Mouse (Mus musculus) bone marrow macrophage, adult 2 months (primary cell): Measurements from ENCODE around the gene C1qtnf2. TPM values are rescaled to one million over a fixed set of nuclear protein-coding genes. Genes with fewer than 3 reads are reported as not detected.

Experiments
- H3K27ac ChIP-seq: 2 replicates; pipeline ENCODE4 v1.5.1; 2012; ENCODE audit warnings: low read depth, low read length; ENCODE audit not compliant: insufficient read depth
- H3K4me1 ChIP-seq: 2 replicates; pipeline ENCODE4 v1.6.1; 2012; ENCODE audit warnings: low read length; ENCODE audit not compliant: control insufficient read depth, insufficient read depth
- H3K4me3 ChIP-seq: 2 replicates; pipeline ENCODE4 v1.5.1; 2012; ENCODE audit warnings: mild to moderate bottlenecking, low read length, moderate library complexity; ENCODE audit not compliant: insufficient read depth
- CTCF ChIP-seq: IDR thresholded peaks from 2 replicates; pipeline ENCODE4 v1.5.1; 2012; ENCODE audit warnings: low read depth, mild to moderate bottlenecking, low read length, moderate library complexity
- POLR2A ChIP-seq: IDR thresholded peaks from 2 replicates; pipeline ENCODE4 v1.6.1; 2012; ENCODE audit warnings: mild to moderate bottlenecking, low read depth, low read length, borderline replicate concordance
- polyA plus RNA-seq: library from polyadenylated mRNA; stranded (reverse); fragments of >200 nt; gene quantifications from 2 replicates; pipeline ENCODE4 v1.2.4, GENCODE M21; 2012; ENCODE audit not compliant: missing spikeins, insufficient read depth, insufficient read length

C1qtnf2 gene
- polyA plus RNA-seq, 1 experiment = not detected

DNA sequence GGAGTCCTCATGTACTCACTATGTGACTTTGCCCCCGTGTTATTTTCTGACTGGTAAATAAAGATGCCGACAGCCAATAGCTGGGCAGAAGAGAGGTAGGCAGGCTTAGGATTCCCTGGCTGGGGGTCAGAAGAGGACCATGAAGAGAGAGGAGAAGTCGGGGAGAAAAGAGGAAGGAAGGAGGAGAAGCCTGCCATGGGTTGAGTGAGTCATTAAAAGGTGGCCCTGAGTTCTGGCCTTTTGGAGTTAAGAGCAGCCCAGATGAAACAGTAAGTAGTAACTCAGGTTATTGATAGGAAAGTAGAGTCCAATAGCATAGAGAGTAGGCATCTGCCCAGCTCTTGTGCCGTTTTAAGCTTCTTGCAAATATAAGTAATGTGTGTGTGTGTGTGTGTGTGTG, 22.8 kb upstream of the C1qtnf2 start:
- peaks cover 21% of the 10 kb centered on the region for H3K4me1 ChIP-seq
- no peak overlapping the region for H3K4me3 ChIP-seq
- TF ChIP-seq POLR2A (no peak), CTCF (no peak)
- peak overlapping the region; percentile 28 for H3K27ac ChIP-seq

DNA sequence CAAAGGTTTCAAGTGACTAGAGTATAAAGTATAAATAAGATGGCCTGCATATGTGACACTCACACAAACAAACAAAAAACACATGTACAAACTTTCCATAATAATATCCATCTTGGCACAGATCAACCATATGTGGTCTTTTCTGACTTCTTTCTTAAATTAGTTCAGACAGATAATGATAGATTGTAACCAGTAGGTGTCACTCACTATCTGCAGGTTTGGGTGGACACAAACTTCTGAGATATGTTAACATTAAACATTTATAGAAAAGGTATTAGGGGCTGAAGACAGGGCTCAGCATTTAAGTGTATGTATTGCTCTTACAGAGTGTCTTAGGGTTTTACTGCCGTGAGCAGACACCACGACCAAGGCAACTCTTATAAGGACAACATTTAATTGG, 21.8 kb upstream of the C1qtnf2 start:
- H3K27ac ChIP-seq = no peak overlapping the region
- peaks cover 21% of the 10 kb centered on the region for H3K4me1 ChIP-seq
- no peak overlapping the region for H3K4me3 ChIP-seq
- TF ChIP-seq CTCF = no peak
- TF ChIP-seq POLR2A = no peak

DNA sequence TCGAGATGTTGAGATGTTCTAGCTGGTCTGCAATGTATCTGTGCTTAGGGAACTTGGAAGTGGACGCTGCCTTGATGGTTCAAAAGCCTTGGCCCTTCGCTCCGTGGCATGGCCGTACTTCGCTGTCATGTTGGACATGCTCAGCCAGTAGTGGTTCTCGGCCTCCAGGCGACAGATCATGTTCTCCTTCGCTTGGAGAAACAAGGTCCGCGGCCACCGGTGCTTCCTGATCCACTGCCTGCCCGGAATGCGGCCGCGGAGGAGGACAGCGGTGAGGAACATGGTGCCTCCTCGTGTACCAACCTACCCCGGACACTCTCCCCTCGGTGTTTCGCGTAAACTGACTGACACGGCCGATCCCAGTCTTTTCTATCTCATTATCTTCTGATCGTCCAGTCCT, 10.9 kb upstream of the C1qtnf2 start:
- H3K27ac ChIP-seq = no peak overlapping the region

DNA sequence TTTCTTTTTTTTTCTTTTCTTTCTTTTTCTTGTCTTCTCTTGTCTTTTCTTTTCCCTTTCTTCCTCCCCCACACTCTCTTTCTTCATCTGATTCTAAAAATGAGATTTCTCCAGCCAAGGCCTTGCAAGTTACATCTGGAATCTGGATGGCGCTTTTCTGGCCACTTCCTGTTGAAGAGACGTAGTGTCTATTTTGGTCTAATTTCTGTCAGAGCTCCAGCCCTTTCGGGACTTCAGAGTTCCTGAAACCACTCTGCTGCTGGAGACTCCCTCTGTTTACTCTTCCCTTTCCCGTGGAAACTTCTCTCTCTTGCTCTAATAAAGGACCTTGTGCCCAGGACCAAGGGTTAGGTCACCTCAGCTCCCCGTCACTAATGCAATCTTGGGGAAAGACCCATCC, 4.0 kb upstream of the C1qtnf2 start:
- TF ChIP-seq POLR2A (no peak), CTCF (no peak)
- Histone ChIP-seq H3K27ac (peak overlapping the region; percentile 70), H3K4me3 (peak overlapping the region; percentile 9; the same call in 1 of the 2 replicates), H3K4me1 (peaks cover 18% of the 10 kb centered on the region)

More for the DNA sequence above, 10.9 kb upstream of the C1qtnf2 start:
- H3K4me1 ChIP-seq = no peaks in the 10 kb centered on the region
- TF ChIP-seq CTCF = no peak
- no peak for TF ChIP-seq POLR2A
- H3K4me3 ChIP-seq = no peak overlapping the region

DNA sequence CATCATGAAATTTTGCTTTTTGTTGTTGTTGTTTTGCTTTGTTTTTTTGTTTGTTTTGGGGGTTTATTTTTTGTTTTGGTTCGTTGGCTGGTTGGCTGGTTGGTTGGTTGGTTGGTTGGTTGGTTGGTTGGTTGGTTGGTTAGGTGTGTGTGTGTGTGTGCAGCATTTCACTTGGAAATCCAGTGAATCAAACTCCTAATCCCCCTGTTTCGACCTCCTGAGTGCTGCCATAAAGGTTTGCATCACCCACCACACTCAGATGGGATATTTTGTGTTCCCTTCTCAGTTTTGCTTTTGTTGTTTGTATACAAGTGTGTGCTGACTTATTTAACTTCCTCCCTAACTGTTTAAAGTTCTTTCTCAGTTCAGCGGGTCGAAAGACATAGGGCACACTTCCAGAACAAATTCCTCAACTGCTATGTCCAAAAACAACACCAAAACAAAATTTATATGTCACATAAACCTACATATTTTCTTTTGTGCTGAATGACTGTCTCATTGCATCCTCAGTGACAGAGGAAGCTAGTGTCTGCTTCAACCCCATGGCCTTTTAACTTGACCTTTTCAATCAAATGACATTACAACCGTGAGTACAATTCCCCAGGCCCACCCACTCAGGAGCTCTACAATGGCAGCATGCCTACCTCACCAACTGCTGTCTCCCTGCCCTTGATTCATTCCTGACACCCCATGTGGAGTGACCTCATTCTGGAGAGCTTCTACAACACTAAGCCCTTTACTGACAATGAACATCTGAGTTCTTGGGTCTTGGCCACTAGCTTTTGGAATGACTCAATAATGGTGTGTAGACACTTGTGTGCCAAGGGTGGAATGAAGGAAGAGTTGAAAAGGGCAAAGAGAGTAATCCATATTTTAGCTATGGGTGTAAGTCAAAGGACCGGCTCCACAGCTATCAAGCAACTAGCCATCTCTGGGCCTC, 2.9 kb upstream of the C1qtnf2 start:
- no peak for TF ChIP-seq CTCF
- peaks cover 18% of the 10 kb centered on the region for H3K4me1 ChIP-seq
- H3K27ac ChIP-seq = no peak overlapping the region
- no peak overlapping the region for H3K4me3 ChIP-seq

DNA sequence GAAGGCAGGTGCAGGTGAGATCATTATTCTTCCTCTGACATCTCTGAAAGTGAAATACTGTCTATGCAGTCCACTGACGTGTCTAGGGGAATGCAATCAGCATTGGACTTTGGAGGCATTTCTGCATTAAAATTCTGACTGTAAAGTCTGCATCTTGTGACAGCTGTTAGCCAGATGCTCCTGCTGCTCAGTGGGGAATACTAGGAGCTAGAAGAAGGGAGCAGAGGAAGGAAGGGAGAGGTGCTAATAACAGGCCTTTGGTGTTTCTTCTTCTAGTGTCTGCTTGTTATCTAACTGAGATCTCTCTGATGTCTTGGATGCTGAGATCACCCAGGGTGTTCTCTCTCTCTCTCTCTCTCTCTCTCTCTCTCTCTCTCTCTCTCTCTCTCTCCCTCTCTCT, 961 bp upstream of the C1qtnf2 start:
- Histone ChIP-seq H3K27ac (no peak overlapping the region), H3K4me3 (no peak overlapping the region), H3K4me1 (peaks cover 27% of the 10 kb centered on the region)
- TF ChIP-seq POLR2A (no peak), CTCF (no peak)

DNA sequence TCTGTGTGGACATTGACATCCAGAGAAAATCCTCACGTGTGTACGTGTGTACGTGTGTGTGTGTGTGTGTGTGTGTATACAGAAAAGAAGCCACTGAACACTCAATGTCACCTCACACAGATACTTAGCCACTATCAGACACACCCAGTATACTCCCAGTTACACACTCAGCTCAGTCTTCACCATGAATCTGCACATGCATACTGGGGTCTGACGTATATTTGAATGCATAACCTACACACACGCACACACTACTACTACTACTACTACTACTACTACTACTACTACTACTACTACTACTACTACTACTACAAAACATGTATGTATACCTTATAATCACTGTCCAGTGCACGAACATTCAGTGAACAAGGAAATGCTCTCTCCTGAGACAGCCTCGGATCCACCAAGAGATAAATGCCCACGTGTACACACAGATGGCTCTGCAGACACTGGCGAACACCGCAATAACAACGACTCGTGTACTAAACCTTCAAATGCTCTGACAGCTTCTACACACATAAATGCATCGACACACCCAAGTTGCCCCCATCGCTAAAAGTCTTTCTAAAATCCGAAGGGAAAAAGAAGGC, 346 bp upstream of the C1qtnf2 start:
- Histone ChIP-seq H3K27ac (no peak overlapping the region), H3K4me1 (peaks cover 29% of the 10 kb centered on the region), H3K4me3 (no peak overlapping the region)
- TF ChIP-seq POLR2A = no peak
- no peak for TF ChIP-seq CTCF

DNA sequence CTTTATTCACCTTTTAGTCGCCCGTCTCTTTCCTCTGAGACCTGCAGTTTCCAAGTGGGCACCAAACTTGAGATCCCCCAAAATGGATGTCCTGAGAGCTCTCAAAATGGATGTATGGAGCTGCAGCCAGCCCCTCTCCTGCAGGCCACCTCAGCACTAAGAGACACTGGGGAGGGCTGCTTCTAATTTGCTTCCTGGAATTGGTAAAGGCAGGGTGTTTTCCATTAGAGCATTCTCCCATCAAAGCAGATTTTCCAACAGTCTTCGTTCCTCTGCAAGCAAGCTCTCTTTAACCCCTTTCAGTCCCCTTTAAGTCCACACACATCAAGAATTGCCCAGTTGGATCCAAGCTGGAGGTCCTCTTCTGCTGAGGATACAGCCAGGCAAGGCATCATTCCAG, 5.3 kb downstream of the C1qtnf2 start:
- TF ChIP-seq POLR2A (no peak), CTCF (no peak)
- peaks cover 28% of the 10 kb centered on the region for H3K4me1 ChIP-seq
- peak overlapping the region; percentile 11; the same call in 1 of the 2 replicates for H3K27ac ChIP-seq
- no peak overlapping the region for H3K4me3 ChIP-seq

DNA sequence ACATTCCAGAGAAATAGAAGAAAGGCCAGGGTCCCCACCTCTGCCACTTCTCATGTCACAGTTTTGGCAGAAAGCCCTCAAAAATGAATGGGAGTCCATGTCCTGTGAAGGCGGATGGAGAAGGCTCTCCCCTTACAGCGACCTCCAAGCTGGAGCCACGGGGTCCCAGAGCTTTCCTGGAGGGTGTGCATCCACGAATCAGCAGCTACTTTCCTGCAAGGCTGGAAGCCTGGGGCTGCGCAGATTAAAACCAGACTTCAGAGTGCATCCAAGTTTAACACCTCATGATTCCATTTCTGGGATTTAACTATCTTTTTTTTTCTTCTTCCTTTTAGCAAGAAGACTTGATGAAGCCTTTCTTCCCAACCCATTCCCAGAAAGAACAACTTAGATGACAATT, 6.5 kb downstream of the C1qtnf2 start:
- Histone ChIP-seq H3K4me1 (peaks cover 27% of the 10 kb centered on the region), H3K27ac (no peak overlapping the region), H3K4me3 (no peak overlapping the region)
- no peak for TF ChIP-seq CTCF
- no peak for TF ChIP-seq POLR2A

DNA sequence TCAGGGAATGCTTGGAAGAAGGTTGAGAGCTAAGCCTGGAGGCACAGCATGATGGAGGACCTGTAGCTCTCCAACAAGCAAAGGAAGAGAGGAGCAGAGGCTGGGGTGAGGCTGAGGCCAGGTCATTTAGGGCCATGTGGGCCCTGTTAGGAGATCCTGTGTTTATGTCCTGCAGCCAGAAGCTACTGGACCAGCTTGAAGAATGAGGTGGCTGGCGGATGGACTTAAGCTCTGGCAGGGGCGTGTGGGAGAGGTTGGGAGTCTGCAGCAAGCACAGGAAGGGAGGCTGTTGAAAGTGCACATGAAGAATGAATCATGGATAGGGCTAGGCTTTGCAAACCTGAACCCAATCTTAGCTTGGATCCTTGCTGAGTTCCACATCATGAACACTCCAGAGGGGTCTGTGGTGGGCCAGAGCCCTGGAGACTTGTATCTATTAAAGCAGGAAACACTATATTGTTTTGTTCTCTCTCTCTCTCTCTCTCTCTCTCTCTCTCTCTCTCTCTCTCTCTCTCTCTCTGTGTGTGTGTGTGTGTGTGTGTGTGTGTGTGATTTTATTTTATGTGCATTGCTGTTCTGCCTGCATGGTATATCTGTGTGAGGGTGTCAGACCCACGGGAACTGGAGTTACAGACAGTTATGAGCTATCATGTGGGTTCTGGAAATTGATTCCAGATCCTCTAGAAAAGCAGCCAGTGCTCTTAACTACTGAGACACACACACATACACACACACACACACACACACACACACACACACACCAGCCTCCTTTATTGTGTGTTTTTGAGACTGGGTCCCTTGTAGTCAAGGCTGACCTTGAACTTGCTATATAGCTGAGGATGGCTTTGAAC, 7.8 kb downstream of the C1qtnf2 start:
- Histone ChIP-seq H3K4me3 (no peak overlapping the region), H3K27ac (no peak overlapping the region), H3K4me1 (peaks cover 21% of the 10 kb centered on the region)
- TF ChIP-seq POLR2A = no peak
- TF ChIP-seq CTCF = no peak
